Mouse (Mus musculus) G1E-ER4 (cell line): ENCODE results near the gene Ankrd6. TPM values are rescaled to one million over a fixed set of nuclear protein-coding genes. Genes with fewer than 3 reads are reported as not detected.

Experiments
- GATA1 ChIP-seq: IDR thresholded peaks from one replicate; pipeline ENCODE4 v1.8.0; 2012; ENCODE audit warnings: low read length, inconsistent platforms
- polyA plus RNA-seq: library from polyadenylated mRNA; stranded (reverse); fragments of >175 nt; gene quantifications from 2 replicates; pipeline ENCODE4 v1.2.3, GENCODE M21; 2012

Gene Ankrd6
- polyA plus RNA-seq, 1 experiment, result 1.2 TPM

DNA sequence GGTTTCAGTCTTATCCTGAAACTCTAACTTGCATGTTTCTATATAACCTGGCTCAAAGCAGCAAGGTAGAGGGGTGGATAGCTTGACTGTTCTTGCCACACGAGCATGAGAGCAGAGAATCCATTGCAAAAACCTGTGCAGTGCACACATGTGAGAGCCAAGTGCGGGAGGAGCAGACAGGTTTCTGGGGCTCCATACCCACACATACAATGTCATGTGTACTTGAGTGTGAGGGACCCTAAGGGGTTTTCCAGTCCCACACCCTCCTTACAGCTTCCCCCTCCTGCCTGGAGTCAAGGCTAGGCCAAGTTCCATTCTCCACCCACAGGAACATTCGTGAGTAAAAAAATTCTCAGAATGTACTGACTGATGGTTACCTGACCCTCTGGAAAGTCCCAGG lies 10.8 kb upstream of the Ankrd6 start:
- TF ChIP-seq GATA1, result no peak

DNA sequence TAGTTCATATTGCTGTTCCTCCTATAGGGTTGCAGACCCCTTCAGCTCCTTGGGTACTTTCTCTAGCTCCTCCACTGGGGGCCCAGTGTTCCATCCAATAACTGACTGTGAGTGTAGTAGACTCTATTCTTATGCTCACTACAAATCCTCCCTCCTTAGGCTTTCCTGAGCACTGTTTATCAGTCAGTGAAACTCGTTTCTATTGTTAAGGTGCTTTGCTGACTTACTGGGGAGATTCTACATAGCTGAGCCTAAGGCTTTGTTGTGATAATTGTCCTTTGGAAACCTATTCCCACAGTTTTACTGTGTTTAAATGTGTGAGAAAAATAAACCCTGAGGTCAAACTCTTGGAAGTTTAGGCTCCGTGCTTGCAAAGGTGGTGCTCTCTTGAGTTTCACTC lies 5.8 kb upstream of the Ankrd6 start:
- no peak for TF ChIP-seq GATA1

DNA sequence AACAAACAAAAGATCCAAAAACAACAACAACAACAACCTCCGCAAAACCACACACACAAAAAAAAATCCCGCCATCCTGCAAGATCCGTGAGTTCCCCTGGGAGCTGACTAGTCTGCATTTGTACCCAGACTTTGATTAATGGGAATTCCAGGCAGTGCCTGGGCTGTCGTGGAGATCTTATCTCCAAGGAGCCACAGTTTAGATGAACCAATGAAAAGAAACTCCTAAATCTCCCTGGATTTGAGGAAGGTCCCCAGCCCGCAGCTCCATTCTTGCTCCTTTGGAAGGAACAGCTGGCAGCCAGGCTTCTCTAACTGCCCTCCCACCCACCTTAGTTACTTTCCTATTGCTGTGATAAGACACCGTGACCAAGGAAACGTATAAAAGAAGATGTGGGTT lies 2.0 kb upstream of the Ankrd6 start:
- no peak for TF ChIP-seq GATA1

DNA sequence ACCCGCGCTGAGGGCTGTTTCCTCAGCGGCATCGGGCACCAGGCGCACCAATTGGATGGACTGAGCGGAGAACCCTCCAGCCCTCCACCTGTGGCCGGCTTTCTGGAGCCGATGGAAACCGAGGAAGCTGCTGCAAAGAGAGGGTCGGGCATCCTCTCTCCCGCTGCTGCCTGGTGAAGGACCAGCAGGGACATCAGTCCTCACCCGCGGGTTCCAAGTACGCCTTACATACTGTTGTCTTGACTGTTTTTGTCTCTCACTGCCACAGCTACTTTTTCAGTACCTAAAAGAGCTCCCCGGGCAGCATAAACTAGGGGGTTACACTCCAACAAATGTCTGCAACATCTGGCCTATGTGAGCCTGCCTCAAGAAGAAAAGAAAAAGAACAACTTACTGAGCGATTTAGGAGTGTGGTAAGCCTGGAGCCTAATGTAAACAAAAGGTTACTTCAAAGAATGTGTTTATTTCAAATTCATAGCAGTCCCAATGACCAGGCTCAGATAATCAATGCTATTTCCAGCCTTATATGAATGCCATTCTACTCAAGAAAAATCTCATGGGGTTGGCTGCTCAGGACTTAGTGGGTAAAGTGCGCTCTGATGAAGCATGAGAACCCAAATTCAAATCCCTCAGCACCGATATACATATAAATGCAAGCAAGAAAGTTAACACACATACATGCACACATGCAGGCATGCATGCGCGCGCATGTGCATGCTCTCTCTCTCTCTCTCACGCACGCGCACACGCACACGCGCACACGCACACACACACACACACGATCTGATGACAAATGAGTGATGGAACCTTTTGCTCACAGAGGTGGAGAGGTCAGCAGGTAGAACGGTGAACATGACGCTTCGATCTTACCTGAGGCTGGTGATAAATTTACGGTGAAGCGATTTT lies 647 bp upstream of the Ankrd6 start:
- no peak for TF ChIP-seq GATA1

DNA sequence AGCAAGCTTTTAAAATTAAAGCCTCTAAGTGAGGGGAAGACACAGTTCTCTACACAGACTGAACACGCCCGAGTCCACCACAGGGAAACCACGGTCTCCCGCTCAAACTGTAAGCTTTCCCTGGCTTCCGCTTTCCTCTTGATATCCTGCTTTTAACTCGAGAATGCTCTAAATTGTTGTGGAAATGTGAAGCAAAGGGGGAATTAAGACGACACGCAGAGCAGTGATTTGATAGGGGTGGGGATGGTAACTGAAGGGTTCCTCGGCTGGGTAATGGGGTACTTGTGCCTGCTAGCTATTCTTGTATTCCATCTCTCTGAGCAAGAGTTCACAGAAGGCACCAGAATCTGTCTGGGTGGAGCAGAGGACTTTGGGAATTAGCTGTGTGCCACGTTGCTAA lies 1.9 kb downstream of the Ankrd6 start:
- TF ChIP-seq GATA1, result no peak

DNA sequence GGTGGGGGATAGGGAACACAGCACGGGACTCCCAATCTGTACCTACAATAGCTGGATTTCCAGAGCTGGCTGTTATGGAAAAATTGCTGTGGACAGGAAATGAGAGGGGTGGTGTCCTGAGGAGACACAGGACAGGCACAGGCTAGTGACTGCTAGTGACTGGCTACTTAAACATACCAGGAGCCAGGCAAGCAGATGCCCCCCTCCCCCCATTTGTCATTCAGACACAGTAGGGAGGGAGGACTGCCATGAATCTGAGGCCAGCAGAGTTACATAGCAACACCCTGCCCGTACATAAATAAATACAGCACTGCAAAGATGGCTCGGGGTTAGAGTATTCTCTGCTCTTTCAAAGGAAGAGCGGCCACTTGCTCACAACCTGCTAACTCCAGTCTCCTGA lies 3.0 kb downstream of the Ankrd6 start:
- TF ChIP-seq GATA1, result no peak

DNA sequence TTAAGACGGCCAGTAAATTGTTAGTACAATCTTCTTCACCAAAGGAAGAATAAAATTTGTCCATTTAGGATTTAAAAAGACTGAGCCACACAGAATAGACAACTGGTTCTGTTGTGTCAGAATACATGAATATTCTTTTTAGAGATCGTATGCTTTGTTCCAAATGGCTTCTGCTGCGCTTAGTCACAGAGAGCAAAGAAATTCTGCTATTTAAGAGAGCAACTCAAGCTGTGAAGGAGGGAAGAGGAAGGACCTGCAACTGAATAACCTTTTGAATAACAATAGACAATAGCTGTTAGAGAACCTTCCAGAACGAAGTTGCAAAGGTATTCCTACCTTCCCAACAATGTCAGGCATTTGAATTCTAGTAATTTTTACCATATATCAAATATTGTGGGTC lies 9.7 kb downstream of the Ankrd6 start:
- TF ChIP-seq GATA1, result no peak

DNA sequence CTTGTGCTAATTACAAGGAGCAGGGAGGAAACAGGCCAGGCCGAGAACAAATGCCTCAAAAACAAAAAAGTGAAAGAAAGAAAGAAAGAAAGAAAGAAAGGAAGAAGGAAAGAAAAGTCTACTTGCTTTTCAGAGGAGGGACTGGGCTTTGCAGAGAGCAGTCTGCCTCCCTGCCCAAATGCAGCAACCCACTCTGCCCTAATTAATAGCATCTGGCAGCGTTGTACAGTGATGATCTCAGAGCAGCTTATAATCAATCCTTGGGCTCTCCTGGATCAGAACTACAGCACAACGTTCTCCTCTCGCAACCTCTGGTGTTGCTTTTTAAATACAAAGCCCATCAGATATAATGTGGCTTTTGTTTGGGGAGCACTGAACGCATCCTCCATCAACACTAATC lies 10.7 kb downstream of the Ankrd6 start:
- TF ChIP-seq GATA1, result no peak

DNA sequence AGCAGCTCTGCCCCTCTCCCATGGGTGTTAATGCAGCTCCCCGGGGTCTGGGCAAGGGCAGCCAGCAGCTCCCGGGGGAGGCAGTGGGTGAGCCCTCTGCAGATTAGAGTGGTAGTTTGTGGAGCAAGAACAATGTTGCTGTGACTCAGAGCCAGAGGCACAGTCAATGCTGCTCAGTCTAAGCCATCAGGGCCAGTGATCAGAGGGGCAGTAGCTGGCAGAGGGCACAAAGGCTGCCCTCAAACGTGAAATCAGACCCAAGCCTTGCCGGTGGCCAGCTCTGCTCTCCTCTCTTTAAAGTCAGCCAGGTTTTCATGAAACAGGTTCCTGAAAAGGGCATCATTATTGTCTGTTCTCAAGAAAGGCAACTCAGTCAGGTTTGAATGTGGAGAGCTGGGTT lies 11.1 kb downstream of the Ankrd6 start:
- TF ChIP-seq GATA1, result no peak

DNA sequence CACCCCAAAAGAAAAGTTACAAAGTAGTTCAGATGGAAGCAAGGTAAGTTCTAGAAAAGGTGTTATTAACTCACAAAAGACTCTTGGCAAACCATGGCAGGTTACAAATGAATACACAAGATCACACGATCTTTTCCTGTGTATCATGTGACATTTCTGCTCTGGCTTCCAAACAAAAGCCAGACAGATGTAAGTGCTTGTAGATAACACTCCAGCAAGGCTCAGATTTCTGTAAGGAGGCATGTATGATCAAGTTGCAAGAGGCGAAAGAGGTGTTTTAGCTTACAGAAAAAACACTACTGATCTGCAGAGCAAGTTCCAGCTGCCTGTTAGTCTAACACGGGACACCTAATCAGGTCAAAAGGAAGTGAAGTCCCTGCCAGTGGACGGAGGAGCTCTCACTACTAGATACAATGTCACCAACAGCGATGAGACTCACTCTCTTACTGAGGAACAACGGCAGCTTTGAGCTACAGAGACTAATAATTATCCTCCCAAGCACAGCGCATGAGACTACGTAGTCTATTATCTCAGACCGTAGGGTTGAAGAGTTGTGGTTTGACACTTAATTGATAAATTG lies 13.8 kb downstream of the Ankrd6 start:
- TF ChIP-seq GATA1, result no peak

DNA sequence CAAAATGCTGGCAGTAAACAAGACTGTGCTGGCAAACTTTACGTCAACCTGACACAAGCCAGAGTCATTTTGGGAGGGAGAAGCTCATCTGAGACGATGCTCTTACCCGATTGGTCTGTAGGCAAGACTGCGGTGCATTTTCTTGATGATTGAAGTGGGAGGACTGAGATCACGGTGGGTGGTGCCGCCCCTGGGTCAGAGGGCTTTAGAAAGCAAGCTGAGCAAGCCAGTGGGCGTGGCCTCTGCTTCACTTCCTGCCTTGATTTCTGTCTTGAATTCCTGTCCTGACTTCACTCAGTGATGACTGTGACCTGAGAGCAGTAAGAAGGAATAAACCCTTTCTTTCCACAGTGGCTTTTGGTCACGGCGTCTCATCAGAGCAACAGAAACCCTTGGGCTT lies 18.6 kb downstream of the Ankrd6 start:
- TF ChIP-seq GATA1, result no peak

DNA sequence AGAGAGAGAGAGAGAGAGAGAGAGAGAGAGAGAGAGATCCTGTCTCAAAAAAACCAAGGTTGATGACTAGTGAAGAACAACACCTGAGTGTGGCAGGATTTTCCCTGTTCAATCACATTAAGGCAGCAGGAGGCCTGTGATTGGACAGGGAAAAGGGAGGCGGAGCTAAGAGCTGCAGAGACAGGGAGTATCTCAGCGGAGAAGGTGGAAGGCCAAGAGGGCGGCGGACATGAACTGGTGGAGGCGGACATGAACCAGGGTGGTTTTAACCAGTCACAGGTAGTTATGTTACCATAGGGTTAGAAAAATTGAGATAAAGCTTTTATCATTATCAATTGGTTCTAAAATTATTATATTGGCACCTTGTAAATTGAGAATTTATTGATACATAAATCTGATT lies 20.9 kb downstream of the Ankrd6 start:
- TF ChIP-seq GATA1, result no peak

DNA sequence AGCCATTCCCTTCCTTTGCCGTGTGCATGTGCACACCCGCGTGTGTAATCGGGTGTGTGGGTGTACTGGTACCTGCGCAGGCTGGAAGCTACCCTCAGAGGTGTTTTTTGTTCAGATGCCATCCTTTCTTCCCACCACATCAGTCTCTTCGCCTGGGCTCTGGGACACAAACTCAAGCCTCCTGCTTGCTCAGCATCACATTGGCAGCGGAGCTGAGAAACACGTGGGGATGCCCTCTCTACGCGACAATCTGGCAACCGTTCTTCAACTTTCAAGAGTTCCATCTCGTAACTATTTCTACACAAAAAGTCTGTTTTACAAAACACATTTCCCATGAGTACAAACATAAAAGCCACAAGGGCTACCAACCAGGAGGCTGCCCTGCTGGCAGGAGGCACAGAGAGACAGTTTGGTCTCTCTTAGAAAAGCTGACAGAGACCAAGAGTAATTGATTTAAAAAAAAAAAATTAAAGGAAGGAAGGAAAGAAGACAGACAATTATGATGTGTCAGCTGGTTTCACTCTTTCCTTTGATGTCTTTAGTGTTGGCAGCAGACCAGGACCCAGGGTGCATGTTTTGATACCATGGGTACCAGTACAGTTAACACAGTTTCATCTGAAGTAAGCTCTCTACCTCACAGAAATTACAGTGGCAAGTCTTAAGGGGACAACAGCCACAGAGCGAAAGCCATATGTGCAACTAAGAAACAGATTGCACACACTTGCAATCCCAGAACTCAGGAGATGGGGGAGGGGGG lies 21.8 kb downstream of the Ankrd6 start:
- no peak for TF ChIP-seq GATA1

DNA sequence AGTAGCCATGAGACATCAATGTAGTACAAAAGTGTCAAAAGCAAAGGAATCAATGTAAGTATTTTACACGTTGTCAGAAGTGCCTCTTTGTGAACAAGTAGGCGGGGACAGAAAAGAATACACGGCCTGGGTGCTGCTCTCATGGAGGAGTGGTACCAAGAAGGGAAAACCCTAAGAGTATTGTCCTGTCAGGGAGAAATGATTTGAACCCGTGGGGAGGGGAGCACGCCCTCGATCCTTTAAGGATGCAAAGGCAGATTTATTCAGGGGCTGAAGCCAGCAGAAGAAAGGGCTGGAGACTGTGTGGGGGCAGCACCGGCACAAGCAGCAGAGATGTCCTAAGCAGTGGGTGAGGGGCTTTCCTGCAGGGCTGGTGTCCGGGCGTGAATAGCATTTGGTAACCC lies 26.7 kb downstream of the Ankrd6 start:
- no peak for TF ChIP-seq GATA1

DNA sequence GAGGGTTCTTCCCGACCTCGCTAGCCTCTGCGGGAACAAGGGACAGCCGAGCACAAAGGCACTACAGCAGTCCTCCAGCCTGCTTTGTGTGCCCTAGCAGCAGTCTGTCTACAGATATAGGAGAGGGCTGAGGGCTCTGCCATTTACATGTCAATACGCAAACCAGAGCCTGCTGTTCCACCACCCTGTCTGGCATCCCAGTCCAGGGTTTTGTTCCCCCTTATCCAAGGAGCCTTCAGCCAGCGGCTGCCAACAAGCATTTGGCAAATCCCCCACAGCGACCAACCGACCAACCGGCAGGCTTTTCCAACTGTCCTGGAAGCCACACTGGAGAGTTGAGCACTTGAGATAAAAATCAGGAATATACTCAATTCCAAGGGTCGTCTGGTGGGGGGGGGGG lies 27.2 kb downstream of the Ankrd6 start:
- TF ChIP-seq GATA1, result no peak

DNA sequence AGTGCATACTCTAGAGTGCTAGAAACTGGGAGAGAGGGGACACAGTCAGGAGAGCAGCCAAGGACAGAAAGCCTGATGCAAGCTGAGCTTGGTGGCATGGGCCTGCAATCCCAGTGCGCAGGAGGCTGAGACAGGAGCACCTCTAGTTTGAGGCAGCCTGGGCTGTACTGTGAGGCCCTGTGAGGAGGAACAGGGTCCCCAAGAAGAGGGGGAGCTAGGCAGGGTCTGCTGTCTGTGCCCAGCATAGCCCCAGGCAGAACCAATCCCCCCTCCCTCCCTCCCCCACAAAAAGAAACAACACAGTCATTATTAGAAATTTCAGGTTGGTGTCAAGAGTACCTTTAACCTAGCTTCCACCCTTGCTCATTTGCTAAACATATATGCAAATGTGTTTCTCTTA lies 27.8 kb downstream of the Ankrd6 start:
- TF ChIP-seq GATA1, result no peak
